Mouse (Mus musculus): ENCODE measurements around the gene Bclaf1.

DNA sequence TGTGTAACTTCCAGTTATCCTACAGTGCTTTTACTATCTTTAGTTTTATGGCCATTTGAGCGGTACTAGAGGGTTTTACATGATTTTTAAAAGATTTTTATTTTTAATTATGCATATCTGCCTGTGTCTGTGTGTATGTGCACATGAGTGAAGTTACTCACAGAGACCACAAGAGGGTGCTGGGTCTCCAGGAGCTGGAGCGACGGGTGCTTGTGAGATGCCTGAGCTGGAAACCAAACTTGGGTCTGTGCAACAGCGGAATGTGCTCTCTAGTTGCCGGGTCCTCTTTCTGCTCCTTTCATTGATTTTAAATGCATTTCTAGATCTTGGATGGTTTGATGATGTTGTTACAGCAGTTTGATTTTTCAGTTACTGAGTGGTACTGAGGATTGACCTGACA lies 59.8 kb downstream of the Bclaf1 start:
- TF ChIP-seq GATA1 (IDR thresholded peaks at IDR 0.05; ENCODE audit: low read length) (no peak), TAL1 (IDR thresholded peaks at IDR 0.05; ENCODE audit: low read length) (no peak)
